Mouse (Mus musculus): ENCODE measurements at regions not wholly inside any gene's neighbourhood (a gene's known extent, or its start where the extent isn't known, plus 50 kb on each side); places are given as distances from the start of the nearest gene placed in this dataset.
A peak's percentile ranks its signal among the peaks of the same experiment; 100 is the strongest.

GRCm38 (mm10) chr1:90502771-90503540 lies 99.8 kb upstream of the Cops8 start:
- DNase-seq (ENCODE audit: extremely low spot score, low spot score): no peak

DNA sequence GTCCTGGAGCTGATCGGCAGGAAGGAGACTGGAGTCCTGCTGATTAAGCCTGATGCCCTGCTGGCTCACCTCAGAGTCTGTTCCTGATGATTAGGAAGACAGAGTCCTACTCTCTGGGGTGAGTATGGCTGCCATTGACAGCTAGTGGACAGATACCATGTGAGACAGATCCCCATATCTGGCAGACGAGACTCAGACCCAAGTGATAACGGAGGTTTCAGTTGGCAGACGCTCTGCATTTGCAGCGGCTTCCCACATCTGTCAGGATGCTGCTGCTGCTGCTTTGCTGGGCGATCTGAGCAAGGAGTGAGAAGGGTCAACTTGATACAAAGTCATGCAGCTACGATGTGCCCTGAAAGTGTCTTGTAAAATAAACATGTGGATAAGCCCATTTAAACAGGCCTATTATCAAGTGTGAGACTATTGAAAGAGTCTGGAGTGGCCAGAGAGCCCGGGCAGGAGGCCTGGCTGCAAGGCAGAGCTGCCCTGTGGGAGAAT lies 98.1 kb upstream of the Cops8 start:
- no peak for DNase-seq (ENCODE audit: extremely low spot score, low spot score)

GRCm38 (mm10) chr1:90505599-90505998 lies 97.2 kb upstream of the Cops8 start:
- DNase-seq (ENCODE audit: extremely low spot score, low spot score): no peak

GRCm38 (mm10) chr1:90506582-90506981 lies 96.2 kb upstream of the Cops8 start:
- peak; percentile 60 for DNase-seq (ENCODE audit: extremely low spot score, low spot score)

DNA sequence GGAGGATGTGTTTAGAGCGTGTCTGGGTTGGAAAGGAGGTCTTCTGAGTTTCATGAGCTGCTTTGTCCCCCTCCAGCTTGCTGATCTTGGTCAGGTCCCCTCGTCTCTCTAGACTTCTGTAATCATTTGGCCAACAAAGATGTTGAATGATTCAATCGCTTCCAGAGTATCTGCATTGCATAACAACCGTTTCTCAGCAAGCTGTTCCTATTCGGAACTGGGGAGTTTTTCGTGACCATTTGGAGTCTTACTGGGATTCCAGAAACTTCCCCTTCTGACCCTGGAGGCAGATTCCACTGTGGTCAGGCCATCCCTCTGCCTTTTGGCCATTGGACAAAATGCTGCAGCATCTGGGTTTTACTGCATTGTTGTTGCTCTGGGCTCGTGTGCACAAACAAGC lies 93.4 kb upstream of the Cops8 start:
- DNase-seq (ENCODE audit: extremely low spot score, low spot score): no peak

DNA sequence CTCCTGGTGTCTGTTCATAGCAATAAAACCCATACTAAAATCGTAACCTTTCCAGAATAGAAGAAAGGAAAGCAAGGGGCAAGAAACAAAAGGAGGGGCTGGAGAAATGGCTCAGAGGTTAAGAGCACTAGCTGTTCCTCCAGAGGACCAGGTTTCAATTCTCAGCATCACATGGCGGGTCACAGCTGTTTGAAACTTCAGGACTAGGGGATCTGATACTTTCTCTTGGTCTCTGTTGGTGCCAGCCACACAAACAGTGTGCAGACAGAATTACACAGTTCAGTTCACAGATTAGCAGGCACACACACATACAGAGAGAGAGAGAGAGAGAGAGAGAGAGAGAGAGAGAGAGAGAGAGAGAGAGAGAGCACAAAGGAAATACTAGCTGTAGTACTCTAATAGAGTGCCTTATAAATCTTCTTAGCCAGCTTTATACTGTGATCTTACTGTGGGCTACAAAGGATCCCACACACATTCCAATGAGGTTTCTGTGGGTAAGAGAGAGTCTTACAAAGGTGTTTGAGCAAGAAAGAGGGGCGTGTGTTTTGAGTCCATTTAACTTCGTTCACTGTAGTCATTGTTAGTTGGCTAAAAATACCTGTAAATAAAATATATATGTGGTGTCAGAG lies 89.2 kb upstream of the Cops8 start:
- DNase-seq (ENCODE audit: extremely low spot score, low spot score): no peak

DNA sequence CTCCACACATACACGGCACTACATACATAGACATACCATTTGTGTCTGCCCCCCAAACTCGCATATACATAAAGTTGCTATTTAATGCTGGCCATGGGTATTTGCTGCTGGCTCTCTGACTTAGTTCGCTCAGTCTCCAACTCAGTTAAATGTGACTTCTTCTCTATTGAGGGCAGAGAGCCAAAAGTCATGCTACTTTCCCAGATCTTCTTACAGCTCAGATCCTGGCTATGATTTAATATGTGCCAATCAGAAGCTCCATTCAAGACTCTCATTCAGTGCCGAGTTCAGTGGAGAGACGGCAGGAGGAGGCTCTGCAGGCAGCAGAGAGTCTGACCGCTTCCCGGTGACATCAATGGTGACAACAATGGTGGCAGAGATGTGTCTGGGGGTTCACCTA lies 88.6 kb upstream of the Cops8 start:
- no peak for DNase-seq (ENCODE audit: extremely low spot score, low spot score)

DNA sequence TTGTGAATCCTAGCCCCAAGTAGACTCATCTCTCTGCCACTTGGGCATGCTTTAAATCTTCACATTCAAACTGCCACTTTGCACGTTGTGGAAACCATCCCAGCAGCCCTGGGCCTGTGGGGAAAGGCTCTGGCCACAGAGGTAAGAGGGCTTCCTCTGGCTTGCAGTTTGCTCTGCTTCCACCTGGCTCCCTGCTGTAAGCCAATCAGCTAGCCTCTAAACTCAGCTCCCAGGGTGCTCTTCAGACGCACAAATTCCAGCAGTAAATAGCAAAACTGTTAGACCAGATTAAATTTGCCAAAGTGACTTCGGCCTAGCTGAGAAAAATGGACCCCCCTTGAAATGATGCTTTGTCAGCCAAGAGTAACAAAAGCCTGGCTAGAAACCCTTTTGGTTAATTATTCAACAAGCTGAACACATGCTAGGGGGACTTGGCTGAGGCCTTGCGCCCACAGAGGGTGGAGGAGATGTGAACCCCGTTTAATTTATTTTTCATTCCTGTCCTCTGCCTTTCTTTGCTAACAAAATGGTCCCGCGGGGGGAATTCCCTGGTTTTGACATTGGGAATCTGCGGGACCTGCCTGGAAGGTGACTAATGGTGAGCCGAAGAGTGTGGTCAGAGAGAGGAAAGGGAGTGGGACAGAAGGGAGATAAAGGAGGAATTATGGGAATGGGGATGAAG lies 84.1 kb upstream of the Cops8 start:
- no peak for DNase-seq (ENCODE audit: extremely low spot score, low spot score)

DNA sequence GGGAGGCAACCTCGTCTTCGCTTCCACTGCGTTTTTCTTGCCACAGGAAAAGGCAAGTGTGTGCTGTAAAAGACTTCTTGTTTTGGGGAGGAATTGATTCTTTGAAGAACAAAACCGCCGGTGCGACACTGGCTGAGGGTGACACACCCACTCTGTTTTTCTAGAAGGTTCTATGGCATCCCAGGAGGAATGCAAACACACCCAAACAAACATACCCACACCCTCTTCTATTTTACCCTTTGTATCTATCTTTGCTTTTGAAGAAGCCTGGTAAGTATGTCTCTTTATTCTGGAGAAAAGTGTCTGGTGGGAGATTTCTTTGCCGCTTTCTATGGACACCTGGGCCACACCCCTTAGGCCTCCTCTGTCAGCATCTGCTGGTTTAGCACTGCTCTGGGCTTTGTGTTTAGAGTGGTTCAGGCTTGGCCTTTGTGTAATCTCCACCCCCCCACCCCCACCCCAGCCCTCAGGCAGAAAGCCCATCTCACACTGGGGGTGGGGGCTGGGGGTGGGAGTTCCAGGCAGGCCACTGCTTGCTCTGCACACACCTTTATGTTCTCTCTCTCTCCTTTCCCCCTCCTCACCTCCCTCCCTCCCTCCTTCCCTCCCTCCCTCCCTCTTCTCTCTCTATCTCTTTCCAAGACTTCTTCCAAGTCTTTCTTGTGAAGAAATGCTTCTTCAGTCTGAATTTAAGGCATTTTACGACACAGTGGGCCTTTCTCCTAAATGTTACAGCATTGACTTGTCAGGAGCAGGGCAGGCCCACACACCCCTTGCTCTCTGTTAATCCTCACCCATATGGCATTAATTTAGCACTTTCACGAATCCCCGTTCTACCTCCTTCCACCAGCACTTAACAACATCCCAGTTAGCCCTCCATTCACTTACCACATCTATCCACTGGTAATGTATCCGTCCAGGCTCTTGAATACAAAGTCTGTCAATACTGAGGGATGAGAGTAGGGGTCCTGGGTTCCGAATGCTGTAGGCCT lies 83.2 kb upstream of the Cops8 start:
- no peak for DNase-seq (ENCODE audit: extremely low spot score, low spot score)

DNA sequence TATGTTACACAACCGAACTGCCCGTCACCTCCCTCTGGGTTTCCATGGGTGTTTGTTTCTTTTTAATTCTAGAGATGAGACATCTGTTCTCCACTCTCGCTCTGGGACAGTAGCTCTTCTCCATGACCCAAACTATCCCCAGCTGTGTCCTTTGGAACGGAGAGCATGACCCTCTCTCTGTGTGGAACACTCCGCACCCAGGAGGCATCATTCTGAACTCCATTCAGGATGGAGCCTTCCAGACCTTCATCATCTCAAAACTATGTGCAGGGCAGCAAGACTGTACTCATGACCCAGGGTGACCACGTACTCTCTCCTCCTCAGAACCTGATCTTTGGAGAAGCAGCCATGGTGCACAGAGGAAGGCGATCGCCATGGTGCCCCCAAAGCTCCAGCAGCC lies 80.5 kb upstream of the Cops8 start:
- DNase-seq (ENCODE audit: extremely low spot score, low spot score): no peak

GRCm38 (mm10) chr1:90524641-90525220 lies 78.0 kb upstream of the Cops8 start:
- no peak for DNase-seq (ENCODE audit: extremely low spot score, low spot score)

- DNase-seq (ENCODE audit: extremely low spot score, low spot score): no peak
Observed at GRCm38 (mm10) chr1:90526311-90526710, 76.5 kb upstream of the Cops8 start.

- DNase-seq (ENCODE audit: extremely low spot score, low spot score): no peak
Observed at GRCm38 (mm10) chr1:90527947-90528717, 74.6 kb upstream of the Cops8 start.

GRCm38 (mm10) chr1:90533481-90533880 lies 69.3 kb upstream of the Cops8 start:
- no peak for DNase-seq (ENCODE audit: extremely low spot score, low spot score)

- DNase-seq (ENCODE audit: extremely low spot score, low spot score): no peak
Observed at GRCm38 (mm10) chr1:90536105-90536504, 66.7 kb upstream of the Cops8 start.

DNA sequence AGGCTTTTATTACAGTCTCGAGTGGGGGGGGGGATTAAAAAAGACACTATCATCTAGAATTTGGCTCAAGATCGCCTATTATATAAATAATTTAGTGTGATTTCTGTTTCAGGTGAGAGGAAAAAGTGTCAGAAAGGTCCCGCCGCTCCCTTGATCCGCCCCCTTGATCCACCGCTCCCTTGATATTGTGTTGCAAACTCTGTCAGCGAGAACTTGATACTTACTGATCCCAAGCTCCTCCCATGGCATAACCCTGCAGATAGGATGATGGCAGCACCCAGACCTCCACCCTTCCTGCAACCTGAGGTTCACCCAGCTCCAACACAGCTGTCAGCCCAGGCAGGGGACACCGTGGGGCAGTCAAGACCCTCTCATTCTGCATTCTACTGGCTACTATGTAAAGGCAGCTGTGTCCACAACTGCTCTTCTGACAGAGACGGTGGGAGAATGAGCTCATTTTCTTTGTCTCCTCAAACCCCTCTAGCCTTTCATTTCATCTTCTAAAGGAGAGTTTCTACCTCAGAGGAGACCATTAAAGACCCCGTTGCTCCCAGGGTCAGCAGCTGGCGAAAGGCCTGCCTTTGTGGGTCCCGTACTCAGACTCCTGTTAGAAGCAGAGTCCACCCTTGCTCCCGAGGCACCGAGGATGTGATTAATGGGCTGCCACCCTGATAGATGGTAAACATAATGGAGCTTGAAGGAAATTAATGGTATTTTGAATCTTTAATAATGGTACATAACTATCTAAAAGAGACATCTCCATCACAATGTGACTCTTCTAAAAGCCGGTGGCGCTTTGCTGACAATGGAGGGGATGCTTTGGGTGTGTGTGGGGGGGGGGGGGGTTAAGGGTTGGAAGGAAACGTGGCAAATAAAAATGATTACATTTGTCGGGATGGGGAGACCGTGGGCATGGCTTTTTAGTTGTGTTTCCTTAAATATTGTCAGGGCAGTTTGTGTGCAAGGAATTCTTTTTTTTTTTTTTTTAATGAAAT lies 58.7 kb upstream of the Cops8 start:
- DNase-seq (ENCODE audit: extremely low spot score, low spot score): peak; percentile 65

- peak; percentile 37 for DNase-seq (ENCODE audit: extremely low spot score, low spot score)
Observed at GRCm38 (mm10) chr1:90544821-90545536, 57.8 kb upstream of the Cops8 start.

DNA sequence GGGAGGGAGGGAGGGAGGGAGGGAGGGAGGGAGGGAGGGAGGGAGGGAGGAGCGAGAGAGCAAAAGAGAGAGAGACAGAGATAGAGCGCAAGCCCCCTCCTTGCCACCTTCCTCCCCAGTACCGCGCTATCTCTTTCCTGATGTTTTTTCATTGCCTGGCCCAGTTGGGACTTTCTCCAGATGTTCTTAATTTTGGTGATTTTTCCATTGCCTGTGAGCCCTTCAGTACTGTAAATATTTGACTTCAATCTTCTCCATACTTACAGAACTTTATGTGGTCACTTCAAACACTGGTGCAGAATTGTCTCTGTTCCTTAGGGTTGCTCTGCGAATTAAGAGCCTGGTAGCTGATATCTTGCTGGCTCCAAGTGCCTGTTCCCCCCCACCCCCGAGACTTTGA lies 50.1 kb upstream of the Cops8 start:
- DNase-seq (ENCODE audit: extremely low spot score, low spot score): no peak

All from neural tube, embryonic 10.5 days (tissue).